Mouse (Mus musculus): ENCODE measurements around the gene Cited4. TPM values are rescaled to one million over a fixed set of nuclear protein-coding genes. Genes with fewer than 3 reads are reported as not detected.

The Cited4 gene
- total RNA-seq, 1 experiment from 2014 or later, result not detected

Other genes with a start within 250 kb of the Cited4 start
- 0.35 TPM in 1 of 2 replicates, not detected in the other for gene Slfnl1, start 134.3 kb upstream of the Cited4 start, total RNA-seq (2017)
- 8.7 and 9.5 TPM in 2 replicates for gene Ctps, start 96.3 kb upstream of the Cited4 start, total RNA-seq (2017)
- gene Gm8439, start 77.8 kb upstream of the Cited4 start, total RNA-seq (2017), result not detected in 2 replicates
- 0.12 TPM in 1 of 2 replicates, not detected in the other for gene Kcnq4, start 82.0 kb downstream of the Cited4 start, total RNA-seq (2017)
- 91.5 TPM in 2 replicates for gene Nfyc, start 165.0 kb downstream of the Cited4 start, total RNA-seq (2017)
- 0.12 and 0.37 TPM in 2 replicates for gene Rims3, start 188.2 kb downstream of the Cited4 start, total RNA-seq (2017)

Measured in neutrophil, adult 5-6 weeks (primary cell).